Mouse (Mus musculus) intestine, postnatal 0 days (tissue): ENCODE results near the gene Ptpn13. TPM values are rescaled to one million over a fixed set of nuclear protein-coding genes. Genes with fewer than 3 reads are reported as not detected.

ENCODE experiments used
- ATAC-seq: fragments of 200-750 bp; cut with Nextera tagmentation; 2 replicates; pipeline ENCODE4 v1.8.0; 2017; ENCODE audit warnings: mild to moderate bottlenecking, moderate TSS enrichment, moderate library complexity
- H3K27ac ChIP-seq: fragments of 300-500 bp; sonication (generic); 2 replicates; pipeline ENCODE4 v1.5.1; 2014; ENCODE audit warnings: mild to moderate bottlenecking, low read depth, low read length, moderate library complexity
- H3K27me3 ChIP-seq: fragments of 300-500 bp; sonication (generic); replicated peaks from 2 replicates; pipeline ENCODE4 v1.6.1; 2014; ENCODE audit warnings: low read length, mixed read lengths; ENCODE audit not compliant: control insufficient read depth, insufficient read depth
- H3K36me3 ChIP-seq: fragments of 300-500 bp; sonication (generic); 2 replicates; pipeline ENCODE4 v1.6.1; 2014; ENCODE audit warnings: mild to moderate bottlenecking, moderate library complexity; ENCODE audit not compliant: control insufficient read depth, insufficient read depth
- H3K4me1 ChIP-seq: fragments of 300-500 bp; sonication (generic); replicated peaks from 2 replicates; pipeline ENCODE4 v1.6.1; 2014; ENCODE audit warnings: antibody characterized with exemption, low read length, mixed read lengths; ENCODE audit not compliant: control insufficient read depth, insufficient read depth
- H3K4me2 ChIP-seq: fragments of 300-500 bp; sonication (generic); replicated peaks from 2 replicates; pipeline ENCODE4 v1.6.1; 2014; ENCODE audit warnings: low read depth, mild to moderate bottlenecking, moderate library complexity
- H3K4me3 ChIP-seq: fragments of 300-500 bp; sonication (generic); 2 replicates; pipeline ENCODE4 v1.5.1; 2014; ENCODE audit warnings: low read depth, low read length
- H3K9ac ChIP-seq: fragments of 300-500 bp; sonication (generic); 2 replicates; pipeline ENCODE4 v1.6.1; 2014; ENCODE audit warnings: mild to moderate bottlenecking, low read depth, low read length
- H3K9me3 ChIP-seq: fragments of 300-500 bp; sonication (generic); 2 replicates; pipeline ENCODE4 v1.6.1; 2016; ENCODE audit warnings: mixed run types; ENCODE audit not compliant: control insufficient read depth
- CTCF ChIP-seq: sonication (generic); IDR thresholded peaks from 2 replicates; pipeline ENCODE4 v1.5.1; 2016; ENCODE audit warnings: low read depth, mild to moderate bottlenecking, control low read depth, antibody characterized with exemption, moderate library complexity
- WGBS: fragments of 180-500 bp; shearing (Covaris S2); extraction: QIAGEN DNeasy Blood & Tissue Kit; methylation state at CpG from one replicate; pipeline ENCODE4 v1.1.7; 2014; 5-methylcytosine and 5-hydroxymethylcytosine counted together
- polyA plus RNA-seq: library from polyadenylated mRNA; unstranded; fragments of >200 nt; fragmentation: Nextera tagmentation; extraction: Ambion mirVana; gene quantifications from 2 replicates; pipeline ENCODE4 v1.2.1, GENCODE M21; 2015

Ptpn13 gene
- polyA plus RNA-seq, 1 experiment from 2014 or later, result 0.90 TPM

DNA sequence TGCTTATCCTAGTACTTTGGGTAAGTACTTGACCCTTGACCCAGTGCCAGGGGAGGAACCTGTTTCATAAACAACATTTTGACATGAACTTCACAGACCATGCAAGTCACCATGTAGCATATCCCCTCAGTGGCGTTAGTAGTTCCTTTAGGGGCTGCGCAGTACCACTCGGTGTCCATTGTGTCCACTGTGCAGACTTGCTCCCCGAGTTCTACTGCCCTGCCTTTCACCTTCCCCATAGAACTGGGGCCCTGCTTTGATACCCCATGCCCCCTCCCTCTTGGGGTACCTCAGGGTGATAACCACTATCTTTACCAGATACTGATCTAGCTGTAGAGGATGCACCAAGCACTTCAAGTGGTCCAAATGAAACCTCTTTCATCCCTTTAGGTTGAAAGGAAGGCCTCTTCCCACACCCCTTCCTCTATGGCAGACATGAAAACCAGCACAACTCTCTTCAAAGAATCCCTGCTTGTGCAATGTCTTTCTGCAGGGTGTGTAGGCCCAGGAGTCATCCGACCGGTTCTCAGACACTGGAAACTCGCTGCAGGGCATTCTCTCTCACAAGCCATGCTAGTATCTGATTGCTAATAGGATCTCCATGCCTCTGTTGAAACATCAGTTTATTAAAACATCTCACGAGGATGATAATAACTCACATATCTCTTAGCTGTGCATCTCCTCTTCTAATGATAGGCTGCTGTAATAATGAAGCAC is 34.1 kb downstream of the Ptpn13 start:
- no peak for TF ChIP-seq CTCF
- Histone ChIP-seq H3K4me3 (no peak overlapping the region), H3K27me3 (no peaks in the 10 kb centered on the region), H3K4me1 (no peaks in the 10 kb centered on the region), H3K4me2 (no peak overlapping the region), H3K9ac (no peak overlapping the region), H3K36me3 (no peaks in the 10 kb centered on the region), H3K27ac (no peak overlapping the region), H3K9me3 (no peaks in the 10 kb centered on the region)
- 55% methylated on average over 8 of the region's 8 CpGs for WGBS
- ATAC-seq, result 0 out of 2 replicates have a peak, but pooled peaks have one; percentile 38

- Histone ChIP-seq H3K27ac (no peak overlapping the region), H3K4me1 (no peaks in the 10 kb centered on the region), H3K27me3 (no peaks in the 10 kb centered on the region), H3K9me3 (no peaks in the 10 kb centered on the region), H3K4me3 (no peak overlapping the region), H3K36me3 (no peaks in the 10 kb centered on the region), H3K4me2 (no peak overlapping the region), H3K9ac (no peak overlapping the region)
- no peak for TF ChIP-seq CTCF
- 43% methylated on average over 6 of the region's 6 CpGs for WGBS
- ATAC-seq, result no peak
Measured at GRCm38 (mm10) chr5:103460903-103461302, 35.9 kb downstream of the Ptpn13 start.

- Histone ChIP-seq H3K9me3 (no peaks in the 10 kb centered on the region), H3K27ac (no peak overlapping the region), H3K9ac (no peak overlapping the region), H3K4me3 (no peak overlapping the region), H3K4me1 (no peaks in the 10 kb centered on the region), H3K4me2 (no peak overlapping the region), H3K36me3 (no peaks in the 10 kb centered on the region), H3K27me3 (no peaks in the 10 kb centered on the region)
- WGBS, result 75% methylated on average over 10 of the region's 10 CpGs
- ATAC-seq, result no peak
- no peak for TF ChIP-seq CTCF
Measured at GRCm38 (mm10) chr5:103463661-103464219, 38.7 kb downstream of the Ptpn13 start.

- no peak for TF ChIP-seq CTCF
- no peak overlapping the region for H3K27ac ChIP-seq
- H3K27me3 ChIP-seq, result no peaks in the 10 kb centered on the region
- H3K4me3 ChIP-seq, result no peak overlapping the region
- no peaks in the 10 kb centered on the region for H3K4me1 ChIP-seq
- H3K9ac ChIP-seq, result no peak overlapping the region
- H3K4me2 ChIP-seq, result no peak overlapping the region
- H3K9me3 ChIP-seq, result no peaks in the 10 kb centered on the region
- 65% methylated on average over 4 of the region's 4 CpGs for WGBS
- ATAC-seq, result no peak
- no peaks in the 10 kb centered on the region for H3K36me3 ChIP-seq
Measured at GRCm38 (mm10) chr5:103464329-103464728, 39.3 kb downstream of the Ptpn13 start.

DNA sequence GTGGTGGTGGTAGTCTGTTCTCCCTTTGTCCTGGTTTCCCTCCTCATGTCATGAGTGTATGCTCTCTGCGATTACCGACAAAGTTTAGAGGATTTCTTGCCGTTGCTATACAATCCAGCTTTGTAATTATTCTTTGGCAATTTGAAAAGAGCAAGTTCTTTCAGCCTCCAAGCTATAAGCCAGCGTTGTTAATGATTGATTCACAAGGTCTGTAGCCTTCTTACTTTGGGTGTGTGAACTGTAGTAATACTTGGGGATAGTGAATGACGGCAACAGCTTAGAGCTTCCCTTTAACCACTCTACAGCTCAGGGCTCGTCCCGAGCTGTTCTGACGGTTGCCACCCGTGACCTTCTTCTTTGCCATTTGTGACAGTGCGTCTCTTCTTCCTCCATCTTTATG is 39.8 kb downstream of the Ptpn13 start:
- no peaks in the 10 kb centered on the region for H3K36me3 ChIP-seq
- no peak for TF ChIP-seq CTCF
- H3K27me3 ChIP-seq, result no peaks in the 10 kb centered on the region
- H3K9ac ChIP-seq, result no peak overlapping the region
- WGBS, result 43% methylated on average over 10 of the region's 10 CpGs
- ATAC-seq, result no peak
- H3K4me3 ChIP-seq, result no peak overlapping the region
- no peaks in the 10 kb centered on the region for H3K4me1 ChIP-seq
- no peak overlapping the region for H3K27ac ChIP-seq
- H3K4me2 ChIP-seq, result no peak overlapping the region; the same call in 1 of the 2 replicates
- H3K9me3 ChIP-seq, result no peaks in the 10 kb centered on the region

GRCm38 (mm10) chr5:103472670-103473069 is 47.7 kb downstream of the Ptpn13 start:
- Histone ChIP-seq H3K4me2 (no peak overlapping the region), H3K4me1 (no peaks in the 10 kb centered on the region), H3K27ac (no peak overlapping the region), H3K4me3 (no peak overlapping the region), H3K9me3 (no peaks in the 10 kb centered on the region), H3K9ac (no peak overlapping the region), H3K27me3 (no peaks in the 10 kb centered on the region), H3K36me3 (no peaks in the 10 kb centered on the region)
- no peak for ATAC-seq
- TF ChIP-seq CTCF, result no peak
- WGBS, result 70% methylated on average over 5 of the region's 5 CpGs
